Mouse (Mus musculus): ENCODE data around the gene Palld. TPM values are rescaled to one million over a fixed set of nuclear protein-coding genes. Genes with fewer than 3 reads are reported as not detected.

The Palld gene
- polyA plus RNA-seq, 1 experiment = 0.02 TPM

- Histone ChIP-seq H3K4me3 (replicated peaks) (no peak overlapping the region), H3K4me1 (ENCODE audit: control insufficient read depth) (no peaks in the 10 kb centered on the region), H3K9me3 (ENCODE audit: control insufficient read depth, low read length) (no peaks in the 10 kb centered on the region), H3K27me3 (ENCODE audit: control insufficient read depth) (no peaks in the 10 kb centered on the region), H3K36me3 (ENCODE audit: control insufficient read depth) (peaks cover 17% of the 10 kb centered on the region)
- TF ChIP-seq TAL1 (IDR thresholded peaks at IDR 0.05; ENCODE audit: low read length) = no peak
- TF ChIP-seq GATA1 (IDR thresholded peaks at IDR 0.05; ENCODE audit: low read length) = no peak
These were observed 405.4 kb downstream of the Palld start for GRCm38 (mm10) chr8:61497110-61497509.

GRCm38 (mm10) chr8:61488631-61489030 is 413.9 kb downstream of the Palld start:
- H3K27me3 ChIP-seq (ENCODE audit: control insufficient read depth) = no peaks in the 10 kb centered on the region
- no peak for TF ChIP-seq TAL1 (IDR thresholded peaks at IDR 0.05; ENCODE audit: low read length)
- no peak for TF ChIP-seq GATA1 (IDR thresholded peaks at IDR 0.05; ENCODE audit: low read length)
- peaks cover 20% of the 10 kb centered on the region for H3K4me1 ChIP-seq (ENCODE audit: control insufficient read depth)
- peaks cover 11% of the 10 kb centered on the region for H3K36me3 ChIP-seq (ENCODE audit: control insufficient read depth)
- no peaks in the 10 kb centered on the region for H3K9me3 ChIP-seq (ENCODE audit: control insufficient read depth, low read length)
- peak overlapping the region; percentile 89 for H3K4me3 ChIP-seq (replicated peaks)

GRCm38 (mm10) chr8:61487597-61488156 is 414.8 kb downstream of the Palld start, which contains the start of gene Cbr4:
Gene Cbr4, plus strand, starts transcription at chr8:61487734.
- TF ChIP-seq GATA1 (IDR thresholded peaks at IDR 0.05; ENCODE audit: low read length) = no peak
- no peak for TF ChIP-seq TAL1 (IDR thresholded peaks at IDR 0.05; ENCODE audit: low read length)
- H3K27me3 ChIP-seq (ENCODE audit: control insufficient read depth) = no peaks in the 10 kb centered on the region
- H3K4me1 ChIP-seq (ENCODE audit: control insufficient read depth) = peaks cover 20% of the 10 kb centered on the region
- peaks cover 5% of the 10 kb centered on the region for H3K36me3 ChIP-seq (ENCODE audit: control insufficient read depth)
- peak within 1 kb of the TSS; percentile 89 for H3K4me3 ChIP-seq (replicated peaks)
- no peaks in the 10 kb centered on the region for H3K9me3 ChIP-seq (ENCODE audit: control insufficient read depth, low read length)

- H3K36me3 ChIP-seq (ENCODE audit: control insufficient read depth) = peaks cover 2% of the 10 kb centered on the region
- TF ChIP-seq TAL1 (IDR thresholded peaks at IDR 0.05; ENCODE audit: low read length) (no peak), GATA1 (IDR thresholded peaks at IDR 0.05; ENCODE audit: low read length) (no peak)
- H3K4me1 ChIP-seq (ENCODE audit: control insufficient read depth) = peaks cover 20% of the 10 kb centered on the region
These were observed 415.5 kb downstream of the Palld start for GRCm38 (mm10) chr8:61486923-61487529.

DNA sequence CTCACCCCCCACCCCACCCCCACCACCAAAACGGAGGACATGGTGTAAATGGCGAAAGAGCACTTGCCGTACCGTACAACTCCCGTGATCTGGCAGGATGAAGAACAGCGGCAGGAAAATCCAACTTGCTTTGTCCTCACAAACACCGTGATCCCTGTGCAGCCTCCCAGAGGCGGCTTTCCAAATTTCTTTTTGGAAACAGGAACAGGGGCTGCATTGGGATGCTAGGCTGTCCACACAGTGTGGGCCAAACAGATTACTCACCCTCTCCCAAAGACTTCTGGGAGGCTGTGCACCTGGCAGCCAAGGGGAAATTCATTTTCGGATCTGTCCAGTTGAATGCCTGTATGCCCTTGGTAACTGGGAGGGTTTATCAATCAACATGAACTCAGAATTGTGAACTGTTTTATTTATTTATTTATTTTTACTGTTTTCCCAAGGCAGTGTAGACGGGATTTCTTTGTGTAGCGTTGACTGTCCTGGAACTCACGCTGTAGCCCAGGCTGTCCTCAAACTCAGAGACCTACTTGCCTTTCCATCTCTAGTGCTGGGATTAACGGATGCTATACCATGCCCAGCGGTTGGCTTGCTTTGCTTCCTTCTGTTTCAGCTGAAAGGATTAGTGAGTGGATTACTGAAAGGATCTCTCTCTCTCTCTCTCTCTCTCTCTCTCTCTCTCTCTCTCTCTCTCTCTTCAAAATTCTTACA is 422.1 kb downstream of the Palld start:
- no peak overlapping the region for H3K4me3 ChIP-seq (replicated peaks)
- no peaks in the 10 kb centered on the region for H3K36me3 ChIP-seq (ENCODE audit: control insufficient read depth)
- H3K27me3 ChIP-seq (ENCODE audit: control insufficient read depth) = no peaks in the 10 kb centered on the region
- H3K9me3 ChIP-seq (ENCODE audit: control insufficient read depth, low read length) = no peaks in the 10 kb centered on the region
- no peaks in the 10 kb centered on the region for H3K4me1 ChIP-seq (ENCODE audit: control insufficient read depth)
- TF ChIP-seq TAL1 (IDR thresholded peaks at IDR 0.05; ENCODE audit: low read length) = no peak
- no peak for TF ChIP-seq GATA1 (IDR thresholded peaks at IDR 0.05; ENCODE audit: low read length)

More at GRCm38 (mm10) chr8:61486923-61487529, 415.5 kb downstream of the Palld start:
- Histone ChIP-seq H3K9me3 (ENCODE audit: control insufficient read depth, low read length) (no peaks in the 10 kb centered on the region), H3K27me3 (ENCODE audit: control insufficient read depth) (no peaks in the 10 kb centered on the region), H3K4me3 (replicated peaks) (peak overlapping the region; percentile 89)

GRCm38 (mm10) chr8:61479506-61480214 is 422.8 kb downstream of the Palld start:
- TF ChIP-seq TAL1 (IDR thresholded peaks at IDR 0.05; ENCODE audit: low read length) (no peak), GATA1 (IDR thresholded peaks at IDR 0.05; ENCODE audit: low read length) (no peak)
- no peaks in the 10 kb centered on the region for H3K4me1 ChIP-seq (ENCODE audit: control insufficient read depth)
- no peaks in the 10 kb centered on the region for H3K36me3 ChIP-seq (ENCODE audit: control insufficient read depth)
- no peaks in the 10 kb centered on the region for H3K9me3 ChIP-seq (ENCODE audit: control insufficient read depth, low read length)
- no peak overlapping the region for H3K4me3 ChIP-seq (replicated peaks)
- no peaks in the 10 kb centered on the region for H3K27me3 ChIP-seq (ENCODE audit: control insufficient read depth)

DNA sequence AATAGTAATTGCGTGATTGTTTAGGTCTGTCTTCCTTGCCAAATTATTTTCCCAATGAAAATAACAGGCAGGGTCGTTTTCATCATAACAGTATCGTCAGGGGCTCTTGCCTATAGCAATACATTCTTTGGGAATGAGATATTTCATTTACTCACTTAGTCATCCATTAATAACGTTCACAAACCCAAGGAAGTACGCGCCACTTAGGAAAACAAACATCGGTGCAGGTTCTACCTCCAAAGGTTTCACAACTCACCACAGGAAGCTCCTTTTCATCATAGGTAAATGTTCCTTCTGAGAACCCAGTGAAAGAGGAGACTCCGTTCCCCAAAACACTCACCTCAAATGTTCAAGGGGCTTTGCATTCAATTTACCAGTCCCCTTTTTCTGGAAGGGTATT is 423.7 kb downstream of the Palld start:
- H3K36me3 ChIP-seq (ENCODE audit: control insufficient read depth) = no peaks in the 10 kb centered on the region
- H3K4me1 ChIP-seq (ENCODE audit: control insufficient read depth) = no peaks in the 10 kb centered on the region
- no peaks in the 10 kb centered on the region for H3K9me3 ChIP-seq (ENCODE audit: control insufficient read depth, low read length)
- TF ChIP-seq TAL1 (IDR thresholded peaks at IDR 0.05; ENCODE audit: low read length) (no peak), GATA1 (IDR thresholded peaks at IDR 0.05; ENCODE audit: low read length) (no peak)
- H3K4me3 ChIP-seq (replicated peaks) = no peak overlapping the region
- H3K27me3 ChIP-seq (ENCODE audit: control insufficient read depth) = no peaks in the 10 kb centered on the region

DNA sequence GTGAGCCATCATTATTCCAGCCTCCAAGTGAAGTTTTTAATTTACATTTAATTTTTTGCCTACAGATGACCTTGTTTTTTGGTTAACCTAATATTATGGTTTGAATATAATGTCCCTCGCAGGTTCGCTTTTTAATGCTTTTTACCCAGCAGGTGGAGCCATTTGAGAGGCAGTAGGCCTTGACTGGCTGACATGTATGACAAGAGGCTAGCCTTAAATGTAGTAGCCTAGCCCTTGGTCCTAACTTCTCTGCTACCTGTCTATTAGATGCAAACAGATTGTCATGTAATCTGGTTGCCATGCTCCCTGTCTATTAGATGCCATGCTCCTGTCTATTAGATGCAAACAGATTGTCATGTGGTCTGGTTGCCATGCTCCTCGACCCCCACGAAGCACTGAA is 424.3 kb downstream of the Palld start:
- Histone ChIP-seq H3K9me3 (ENCODE audit: control insufficient read depth, low read length) (no peaks in the 10 kb centered on the region), H3K27me3 (ENCODE audit: control insufficient read depth) (no peaks in the 10 kb centered on the region), H3K4me3 (replicated peaks) (no peak overlapping the region), H3K36me3 (ENCODE audit: control insufficient read depth) (no peaks in the 10 kb centered on the region), H3K4me1 (ENCODE audit: control insufficient read depth) (no peaks in the 10 kb centered on the region)
- no peak for TF ChIP-seq GATA1 (IDR thresholded peaks at IDR 0.05; ENCODE audit: low read length)
- TF ChIP-seq TAL1 (IDR thresholded peaks at IDR 0.05; ENCODE audit: low read length) = no peak

- TF ChIP-seq GATA1 (IDR thresholded peaks at IDR 0.05; ENCODE audit: low read length) (no peak), TAL1 (IDR thresholded peaks at IDR 0.05; ENCODE audit: low read length) (no peak)
- Histone ChIP-seq H3K9me3 (ENCODE audit: control insufficient read depth, low read length) (no peaks in the 10 kb centered on the region), H3K36me3 (ENCODE audit: control insufficient read depth) (no peaks in the 10 kb centered on the region), H3K4me1 (ENCODE audit: control insufficient read depth) (no peaks in the 10 kb centered on the region), H3K4me3 (replicated peaks) (no peak overlapping the region), H3K27me3 (ENCODE audit: control insufficient read depth) (no peaks in the 10 kb centered on the region)
These were observed 426.3 kb downstream of the Palld start for GRCm38 (mm10) chr8:61476160-61476559.
